Mouse (Mus musculus) midbrain, embryonic 16.5 days (tissue): Measurements from ENCODE around the gene Cbx3. TPM values are rescaled to one million over a fixed set of nuclear protein-coding genes. Genes with fewer than 3 reads are reported as not detected.
"Not testable (repeated sequence)": the region's sequence is repeated elsewhere in the genome, so short reads cannot be mapped to it uniquely, and the experiment has no call there.

Experiments
- ATAC-seq: fragments of 200-750 bp; cut with Nextera tagmentation; 2 replicates; pipeline ENCODE4 v1.8.0; 2017; ENCODE audit warnings: moderate TSS enrichment
- H3K27ac ChIP-seq: fragments of 300-500 bp; sonication (generic); 2 replicates; pipeline ENCODE4 v1.5.1; 2014; ENCODE audit warnings: mild to moderate bottlenecking, low read length, mixed read lengths
- H3K27me3 ChIP-seq: fragments of 300-500 bp; sonication (generic); 2 replicates; pipeline ENCODE4 v1.6.1; 2014; ENCODE audit warnings: low read depth, low read length, mixed read lengths; ENCODE audit not compliant: control insufficient read depth, insufficient read depth
- H3K36me3 ChIP-seq: fragments of 300-500 bp; sonication (generic); 2 replicates; pipeline ENCODE4 v1.6.1; 2014; ENCODE audit warnings: mild to moderate bottlenecking, low read length, moderate library complexity, mixed read lengths; ENCODE audit not compliant: control insufficient read depth, insufficient read depth
- H3K4me1 ChIP-seq: fragments of 300-500 bp; sonication (generic); 2 replicates; pipeline ENCODE4 v1.6.1; 2014; ENCODE audit warnings: mild to moderate bottlenecking, low read length, mixed read lengths; ENCODE audit not compliant: control insufficient read depth, insufficient read depth
- H3K4me2 ChIP-seq: fragments of 300-500 bp; sonication (generic); 2 replicates; pipeline ENCODE4 v1.6.1; 2014; ENCODE audit warnings: mild to moderate bottlenecking, low read length, mixed read lengths
- H3K4me3 ChIP-seq: fragments of 300-500 bp; sonication (generic); 2 replicates; pipeline ENCODE4 v1.5.1; 2014; ENCODE audit warnings: low read depth, mild to moderate bottlenecking, low read length, moderate library complexity, mixed read lengths
- H3K9ac ChIP-seq: fragments of 300-500 bp; sonication (generic); 2 replicates; pipeline ENCODE4 v1.6.1; 2014; ENCODE audit warnings: low read depth, low read length, mixed read lengths
- H3K9me3 ChIP-seq: fragments of 300-500 bp; sonication (generic); replicated peaks from 2 replicates; pipeline ENCODE4 v1.6.1; 2014; ENCODE audit warnings: mild to moderate bottlenecking, low read length, mixed read lengths; ENCODE audit not compliant: control insufficient read depth, poor library complexity, severe bottlenecking
- WGBS: fragments of 180-500 bp; shearing (Covaris S2); extraction: QIAGEN DNeasy Blood & Tissue Kit; methylation state at CpG from one replicate; pipeline ENCODE4 v1.1.7; 2014; 5-methylcytosine and 5-hydroxymethylcytosine counted together
- polyA plus RNA-seq: library from polyadenylated mRNA; unstranded; fragments of >200 nt; fragmentation: Nextera tagmentation; extraction: Ambion mirVana; gene quantifications from 2 replicates; pipeline ENCODE4 v1.2.1, GENCODE M21; 2015

Cbx3 gene
- polyA plus RNA-seq, 1 experiment from 2014 or later: 417 TPM

GRCm38 (mm10) chr6:51484556-51484955 lies 14.4 kb downstream of the Cbx3 start:
- not testable (repeated sequence) for H3K27ac ChIP-seq, H3K4me1 ChIP-seq, H3K9me3 ChIP-seq, H3K27me3 ChIP-seq, ATAC-seq, H3K4me3 ChIP-seq, H3K9ac ChIP-seq, H3K4me2 ChIP-seq
- H3K36me3 ChIP-seq: peaks cover 27% of the 10 kb centered on the region
- 90% methylated on average over 8 of the region's 8 CpGs for WGBS

GRCm38 (mm10) chr6:51485646-51486045 lies 15.5 kb downstream of the Cbx3 start:
- H3K27me3 ChIP-seq: no peaks in the 10 kb centered on the region
- no peaks in the 10 kb centered on the region for H3K9me3 ChIP-seq
- H3K4me1 ChIP-seq: no peaks in the 10 kb centered on the region
- WGBS: 63% methylated on average over 2 of the region's 2 CpGs
- H3K9ac ChIP-seq: no peak overlapping the region
- H3K36me3 ChIP-seq: peaks cover 18% of the 10 kb centered on the region
- no peak overlapping the region for H3K4me3 ChIP-seq
- no peak overlapping the region for H3K27ac ChIP-seq
- no peak overlapping the region for H3K4me2 ChIP-seq
- no peak for ATAC-seq

GRCm38 (mm10) chr6:51486076-51486710 lies 16.0 kb downstream of the Cbx3 start:
- Histone ChIP-seq H3K4me3 (no peak overlapping the region), H3K4me2 (no peak overlapping the region), H3K9ac (no peak overlapping the region), H3K27me3 (no peaks in the 10 kb centered on the region), H3K9me3 (no peaks in the 10 kb centered on the region), H3K36me3 (peaks cover 13% of the 10 kb centered on the region; the same call in 1 of the 2 replicates), H3K4me1 (no peaks in the 10 kb centered on the region), H3K27ac (no peak overlapping the region)
- ATAC-seq: no peak
- 81% methylated on average over 7 of the region's 7 CpGs for WGBS

- H3K9ac ChIP-seq: no peak overlapping the region
- no peak overlapping the region for H3K4me3 ChIP-seq
- ATAC-seq: no peak
- no peaks in the 10 kb centered on the region for H3K4me1 ChIP-seq
- H3K4me2 ChIP-seq: no peak overlapping the region
- no peaks in the 10 kb centered on the region for H3K27me3 ChIP-seq
- H3K9me3 ChIP-seq: no peaks in the 10 kb centered on the region
- H3K27ac ChIP-seq: no peak overlapping the region
- peaks cover 13% of the 10 kb centered on the region; the same call in 1 of the 2 replicates for H3K36me3 ChIP-seq
- WGBS: 92% methylated on average over 5 of the region's 5 CpGs
Observed at GRCm38 (mm10) chr6:51486731-51487130, 16.6 kb downstream of the Cbx3 start.

- no peak overlapping the region for H3K27ac ChIP-seq
- H3K4me3 ChIP-seq: no peak overlapping the region
- H3K36me3 ChIP-seq: no peaks in the 10 kb centered on the region
- 57% methylated on average over 2 of the region's 2 CpGs for WGBS
- H3K4me2 ChIP-seq: no peak overlapping the region
- no peaks in the 10 kb centered on the region for H3K9me3 ChIP-seq
- no peaks in the 10 kb centered on the region for H3K4me1 ChIP-seq
- H3K27me3 ChIP-seq: no peaks in the 10 kb centered on the region
- no peak for ATAC-seq
- H3K9ac ChIP-seq: no peak overlapping the region
Observed at GRCm38 (mm10) chr6:51489787-51490186, 19.6 kb downstream of the Cbx3 start.

- H3K27me3 ChIP-seq: no peaks in the 10 kb centered on the region
- H3K4me1 ChIP-seq: no peaks in the 10 kb centered on the region
- H3K4me3 ChIP-seq: no peak overlapping the region
- no peak overlapping the region for H3K27ac ChIP-seq
- no peaks in the 10 kb centered on the region for H3K36me3 ChIP-seq
- WGBS: 81% methylated on average over 8 of the region's 8 CpGs
- H3K9ac ChIP-seq: no peak overlapping the region
- no peak for ATAC-seq
- no peaks in the 10 kb centered on the region for H3K9me3 ChIP-seq
- H3K4me2 ChIP-seq: no peak overlapping the region
Observed at GRCm38 (mm10) chr6:51497321-51498111, 27.4 kb downstream of the Cbx3 start.

- ATAC-seq: no peak
- Histone ChIP-seq H3K4me1 (peaks cover 6% of the 10 kb centered on the region; the same call in 1 of the 2 replicates), H3K9ac (no peak overlapping the region), H3K4me2 (no peak overlapping the region), H3K4me3 (no peak overlapping the region), H3K27me3 (no peaks in the 10 kb centered on the region), H3K9me3 (no peaks in the 10 kb centered on the region), H3K27ac (no peak overlapping the region), H3K36me3 (no peaks in the 10 kb centered on the region)
- 81% methylated on average over 1 of the region's 1 CpGs for WGBS
Observed at GRCm38 (mm10) chr6:51505671-51506070, 35.5 kb downstream of the Cbx3 start.

- no peak overlapping the region for H3K4me2 ChIP-seq
- H3K4me1 ChIP-seq: peaks cover 6% of the 10 kb centered on the region; the same call in 1 of the 2 replicates
- 61% methylated on average over 2 of the region's 2 CpGs for WGBS
- no peaks in the 10 kb centered on the region for H3K27me3 ChIP-seq
- no peak overlapping the region for H3K4me3 ChIP-seq
- H3K36me3 ChIP-seq: no peaks in the 10 kb centered on the region
- no peaks in the 10 kb centered on the region for H3K9me3 ChIP-seq
- no peak overlapping the region for H3K27ac ChIP-seq
- no peak for ATAC-seq
- H3K9ac ChIP-seq: no peak overlapping the region
Observed at GRCm38 (mm10) chr6:51507556-51507955, 37.4 kb downstream of the Cbx3 start.
